Mouse (Mus musculus) heart, postnatal 0 days (tissue): ENCODE measurements around the gene Map3k12.

ENCODE experiments used
- CTCF ChIP-seq: IDR thresholded peaks from 2 replicates; pipeline ENCODE4 v1.5.1; 2016; ENCODE audit warnings: antibody characterized with exemption, control low read depth, low read depth
- EP300 ChIP-seq: IDR thresholded peaks from 2 replicates; pipeline ENCODE4 v1.6.1; 2016; ENCODE audit warnings: antibody characterized with exemption, low read depth

- TF ChIP-seq CTCF (no peak), EP300 (no peak)
Observed at GRCm38 (mm10) chr15:102473246-102473645, 43.6 kb downstream of the Map3k12 start.
